Mouse (Mus musculus): ENCODE measurements around the gene Stt3a. TPM values are rescaled to one million over a fixed set of nuclear protein-coding genes. Genes with fewer than 3 reads are reported as not detected.
A peak's percentile ranks its signal among the peaks of the same experiment; 100 is the strongest.

Stt3a gene
- polyA plus RNA-seq (2021) = 239 TPM

DNA sequence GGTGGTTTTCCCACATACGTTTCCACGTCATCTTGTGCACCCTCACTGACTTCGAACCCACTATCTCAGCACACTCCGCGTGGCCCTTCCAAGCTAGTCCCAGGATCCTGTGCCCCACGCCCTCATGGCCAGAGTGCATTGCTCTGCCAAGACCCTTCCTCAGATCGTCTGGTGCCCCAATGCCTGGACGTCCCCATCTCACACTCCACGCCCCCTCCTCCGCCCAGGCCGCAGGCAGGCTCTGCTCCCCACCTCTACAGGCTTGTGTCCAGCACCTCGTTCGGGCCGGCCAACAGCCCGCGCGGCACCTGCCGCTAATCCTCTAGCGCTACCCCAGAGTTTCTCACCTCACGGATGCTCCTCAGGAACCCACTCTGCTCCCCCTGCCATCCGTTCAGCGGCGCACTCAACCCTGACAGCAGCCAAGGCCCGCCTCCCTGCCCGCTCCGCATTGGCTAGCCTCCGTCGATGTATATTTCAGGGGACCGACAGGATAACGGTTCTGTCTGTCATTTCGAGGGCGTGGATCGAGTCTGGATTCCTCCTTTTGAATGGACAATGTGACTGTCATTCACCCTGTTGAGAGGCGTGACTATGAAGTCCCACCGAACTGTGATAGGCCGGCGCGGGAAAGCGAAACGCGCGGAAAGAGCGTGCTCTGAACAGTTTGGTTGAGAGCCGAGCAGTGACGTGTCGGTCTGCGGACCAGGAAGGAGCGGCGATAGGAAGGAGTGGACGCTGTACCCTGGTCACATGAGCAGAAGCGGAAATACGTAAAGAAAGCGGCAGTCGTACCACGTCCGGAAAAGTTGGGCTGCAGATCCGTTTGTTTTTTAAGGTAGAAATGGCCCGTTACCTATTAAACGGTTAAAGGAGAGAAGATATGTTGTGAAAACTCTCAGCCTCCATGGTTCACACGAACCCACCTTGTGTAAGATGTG is at the start of gene Stt3a:
Stt3a (minus strand) TSS at position 477 of the 941 bp plus-strand sequence.
- in situ Hi-C loops (cut with MboI; ENCODE audit: low pct_unique_long_range_greater_than_20kb) = loop anchor here (25.0 kb wide), 2 partner anchors 745 to 1505 kb away; partner anchors contain the start of genes Fam118b and Rpusd4
- TF ChIP-seq CTCF (IDR thresholded peaks at IDR 0.05) = no peak
- DNase-seq (ENCODE audit: low read depth, low spot score) (peak; percentile 100), ATAC-seq (peak; percentile 99)
- no peaks in the 10 kb centered on the region for H3K27me3 ChIP-seq
- ChIA-PET POLR2A (no interaction called here), CTCF (interaction anchor here (1.5 kb wide), 1 partner anchor 13 kb away, joined by 4 read pairs; no protein-coding TSS in a partner anchor)

DNA sequence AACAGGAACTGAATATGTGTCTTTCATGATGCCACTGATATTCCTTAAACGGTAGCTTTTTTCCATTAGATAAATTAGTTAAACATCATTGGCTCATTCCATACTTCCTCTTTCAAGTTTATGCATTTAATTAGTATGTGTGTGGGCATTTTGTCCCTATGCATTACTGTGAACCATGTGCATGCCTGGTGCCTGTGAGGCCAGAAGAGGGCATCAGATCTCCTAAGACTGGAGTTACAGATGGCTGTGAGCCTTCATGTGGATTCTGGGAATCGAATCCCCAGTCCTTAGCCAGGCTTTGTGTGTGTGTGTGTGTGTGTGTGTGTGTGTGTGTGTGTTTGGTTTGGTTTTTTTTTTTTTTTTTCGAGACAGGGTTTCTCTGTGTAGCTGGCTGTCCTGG is 47.0 kb upstream of the Stt3a start:
- CTCF ChIA-PET = no interaction called here
- TF ChIP-seq CTCF (IDR thresholded peaks at IDR 0.05) = peak; percentile 25
- DNase-seq (ENCODE audit: low read depth, low spot score) (no peak), ATAC-seq (no peak)
- POLR2A ChIA-PET = interaction anchor here (0.6 kb wide), 1 partner anchor 528 kb away, joined by 5 read pairs; no protein-coding TSS in a partner anchor
- in situ Hi-C loops (cut with MboI; ENCODE audit: low pct_unique_long_range_greater_than_20kb) = no loop called here
- peaks cover 19% of the 10 kb centered on the region for H3K27me3 ChIP-seq

DNA sequence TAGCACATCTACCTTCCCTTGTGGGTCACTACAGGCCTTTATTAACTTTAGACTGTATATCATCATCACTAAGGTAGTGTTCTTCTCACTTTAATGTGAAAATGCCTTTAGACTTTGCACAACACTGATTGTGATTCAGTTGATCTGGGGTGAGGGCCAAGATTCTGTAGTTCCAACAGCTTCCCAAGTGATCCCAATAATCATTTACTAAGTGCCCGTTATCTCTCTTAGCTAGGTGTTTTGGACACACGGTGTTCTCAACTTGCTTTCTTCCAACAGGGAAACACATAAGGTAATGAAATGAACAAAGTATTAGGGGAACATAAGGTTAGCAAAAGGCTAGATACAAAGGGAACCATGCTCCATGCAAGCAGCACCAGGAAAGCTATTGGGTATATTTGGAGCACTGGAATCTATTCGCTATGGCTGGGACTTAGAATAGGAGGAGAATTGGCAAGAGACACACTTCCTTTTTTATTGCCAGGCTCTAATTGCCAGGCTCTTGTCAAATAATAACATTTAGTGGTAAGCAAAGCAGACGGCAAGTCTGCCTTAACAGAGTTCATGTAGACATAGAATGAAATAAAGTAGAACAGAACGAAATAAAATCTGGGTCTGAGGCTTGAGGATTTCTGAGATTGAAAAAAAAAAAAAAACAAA is 40.8 kb upstream of the Stt3a start:
- ATAC-seq (no peak), DNase-seq (ENCODE audit: low read depth, low spot score) (no peak)
- H3K27me3 ChIP-seq = peaks cover 17% of the 10 kb centered on the region
- ChIA-PET POLR2A (no interaction called here), CTCF (no interaction called here)
- no peak for TF ChIP-seq CTCF (IDR thresholded peaks at IDR 0.05)
- in situ Hi-C loops (cut with MboI; ENCODE audit: low pct_unique_long_range_greater_than_20kb) = no loop called here

DNA sequence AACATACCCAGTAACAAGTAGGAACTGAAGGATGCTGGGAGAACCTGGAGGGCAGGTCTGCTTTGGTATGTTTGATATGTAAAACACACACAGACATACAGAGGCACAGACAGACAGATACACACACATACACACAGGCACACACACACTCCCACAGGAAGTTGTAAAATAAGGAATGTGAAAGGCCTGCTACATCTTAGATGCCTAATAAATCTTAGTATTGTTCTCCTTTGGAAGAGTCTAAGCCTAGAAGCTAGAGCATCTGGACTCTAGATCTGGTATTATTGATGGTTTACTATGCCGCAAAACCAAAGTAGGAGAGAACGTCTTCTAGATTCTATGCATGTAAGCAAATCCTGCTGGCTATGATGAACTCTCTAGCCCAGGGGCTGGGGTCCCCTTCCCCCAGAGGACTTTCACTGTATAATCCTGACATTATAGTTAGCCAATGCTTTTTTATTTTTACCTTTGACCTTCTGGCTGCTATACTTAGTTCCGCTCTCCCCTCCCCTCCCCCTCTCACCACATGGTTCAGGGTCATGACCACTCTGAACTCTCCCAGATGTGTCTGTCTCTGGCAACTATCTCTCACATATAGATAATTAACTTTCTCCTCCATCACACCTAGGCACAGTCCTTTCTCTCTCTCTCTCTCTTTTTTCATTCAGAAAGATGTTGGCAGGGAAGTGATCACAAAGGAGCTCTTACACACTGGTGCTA is 37.9 kb upstream of the Stt3a start:
- in situ Hi-C loops (cut with MboI; ENCODE audit: low pct_unique_long_range_greater_than_20kb) = no loop called here
- peaks cover 19% of the 10 kb centered on the region for H3K27me3 ChIP-seq
- ChIA-PET CTCF (no interaction called here), POLR2A (no interaction called here)
- DNase-seq (ENCODE audit: low read depth, low spot score) (no peak), ATAC-seq (no peak)
- TF ChIP-seq CTCF (IDR thresholded peaks at IDR 0.05) = no peak

DNA sequence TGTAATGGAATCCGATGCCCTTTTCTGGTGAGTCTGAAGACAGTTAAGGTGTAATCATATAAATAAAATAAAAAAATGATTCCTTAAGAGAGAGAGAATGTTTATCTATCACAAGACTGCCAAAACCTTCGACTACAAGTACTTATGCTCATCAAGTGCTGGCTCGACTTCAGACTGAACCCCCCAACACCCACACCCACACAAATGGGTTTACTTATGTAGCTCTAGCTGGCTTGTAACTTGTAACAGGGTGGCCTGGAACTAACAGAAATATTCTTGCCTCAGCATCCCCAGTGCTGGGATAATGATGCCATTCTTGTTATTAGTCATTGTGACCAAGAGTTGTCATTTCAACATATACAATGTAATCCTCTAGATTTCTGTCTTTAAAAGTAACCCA is 36.4 kb upstream of the Stt3a start:
- DNase-seq (ENCODE audit: low read depth, low spot score) = no peak
- in situ Hi-C loops (cut with MboI; ENCODE audit: low pct_unique_long_range_greater_than_20kb) = no loop called here
- no peak for TF ChIP-seq CTCF (IDR thresholded peaks at IDR 0.05)
- CTCF ChIA-PET = no interaction called here
- ATAC-seq = no peak
- POLR2A ChIA-PET = no interaction called here
- peaks cover 14% of the 10 kb centered on the region for H3K27me3 ChIP-seq

DNA sequence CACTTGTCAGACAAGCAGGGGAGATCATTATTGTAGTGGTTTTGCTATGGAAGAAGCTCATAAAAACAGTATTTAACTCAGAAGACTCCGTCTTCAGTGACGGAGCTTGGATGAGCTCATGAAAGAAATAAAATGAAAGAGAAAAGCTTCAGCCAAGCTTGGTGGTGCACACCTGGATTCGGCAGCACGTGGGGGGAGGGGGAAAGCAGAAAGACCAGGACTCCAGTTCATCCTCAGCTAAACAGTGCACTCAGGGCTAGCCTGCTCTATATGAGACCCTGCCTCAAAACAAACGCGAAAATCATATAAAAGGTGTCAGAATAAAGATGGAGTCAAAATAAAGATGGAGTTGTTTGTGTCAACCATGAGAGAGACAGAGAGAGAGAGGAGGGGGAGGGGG is 35.9 kb upstream of the Stt3a start:
- CTCF ChIA-PET = no interaction called here
- DNase-seq (ENCODE audit: low read depth, low spot score) = no peak
- in situ Hi-C loops (cut with MboI; ENCODE audit: low pct_unique_long_range_greater_than_20kb) = no loop called here
- peaks cover 14% of the 10 kb centered on the region for H3K27me3 ChIP-seq
- POLR2A ChIA-PET = no interaction called here
- TF ChIP-seq CTCF (IDR thresholded peaks at IDR 0.05) = no peak
- no peak for ATAC-seq

DNA sequence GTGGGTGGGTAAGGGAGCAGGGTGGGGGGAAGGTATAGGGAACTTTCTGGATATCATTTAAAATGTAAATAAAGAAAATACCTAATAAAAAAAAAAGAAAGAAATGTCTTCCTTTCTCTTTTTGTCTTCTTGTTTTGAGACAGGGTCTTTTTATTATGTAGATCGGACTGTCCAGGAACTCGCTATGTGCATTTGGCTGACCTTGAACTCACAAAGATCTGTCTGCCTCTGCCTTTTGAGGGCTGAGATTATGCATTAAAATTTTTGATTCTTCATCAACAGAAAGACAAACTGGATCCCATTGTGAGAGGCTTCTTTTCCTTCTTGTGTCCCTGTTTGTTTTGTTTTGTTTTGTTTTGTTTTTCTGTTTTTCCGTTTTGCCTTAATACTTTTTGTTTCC is 35.5 kb upstream of the Stt3a start:
- in situ Hi-C loops (cut with MboI; ENCODE audit: low pct_unique_long_range_greater_than_20kb) = no loop called here
- no peak for DNase-seq (ENCODE audit: low read depth, low spot score)
- CTCF ChIA-PET = no interaction called here
- peaks cover 14% of the 10 kb centered on the region for H3K27me3 ChIP-seq
- no peak for ATAC-seq
- POLR2A ChIA-PET = no interaction called here
- TF ChIP-seq CTCF (IDR thresholded peaks at IDR 0.05) = no peak

DNA sequence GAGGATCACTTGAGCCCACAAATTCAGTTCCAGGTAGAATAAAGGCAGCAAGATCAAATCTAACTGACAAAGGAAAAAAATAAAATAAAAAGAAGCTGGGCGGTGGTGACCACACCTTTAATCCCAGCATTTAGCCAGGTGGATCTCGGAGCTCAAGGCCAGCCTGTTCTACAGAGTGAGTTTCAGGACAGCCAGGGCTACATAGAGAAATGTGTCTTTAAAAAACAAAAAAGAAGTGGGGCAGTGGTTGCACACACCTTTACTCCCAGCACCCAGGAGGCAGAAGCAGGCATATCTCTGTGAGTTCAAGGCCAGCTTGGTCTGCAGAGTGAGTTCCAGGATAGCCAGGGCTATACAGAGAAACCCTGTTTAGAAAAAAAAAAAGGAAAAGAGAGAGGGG is 34.5 kb upstream of the Stt3a start:
- in situ Hi-C loops (cut with MboI; ENCODE audit: low pct_unique_long_range_greater_than_20kb) = no loop called here
- no peak for TF ChIP-seq CTCF (IDR thresholded peaks at IDR 0.05)
- H3K27me3 ChIP-seq = peaks cover 14% of the 10 kb centered on the region
- ATAC-seq (no peak), DNase-seq (ENCODE audit: low read depth, low spot score) (no peak)
- ChIA-PET CTCF (no interaction called here), POLR2A (no interaction called here)

DNA sequence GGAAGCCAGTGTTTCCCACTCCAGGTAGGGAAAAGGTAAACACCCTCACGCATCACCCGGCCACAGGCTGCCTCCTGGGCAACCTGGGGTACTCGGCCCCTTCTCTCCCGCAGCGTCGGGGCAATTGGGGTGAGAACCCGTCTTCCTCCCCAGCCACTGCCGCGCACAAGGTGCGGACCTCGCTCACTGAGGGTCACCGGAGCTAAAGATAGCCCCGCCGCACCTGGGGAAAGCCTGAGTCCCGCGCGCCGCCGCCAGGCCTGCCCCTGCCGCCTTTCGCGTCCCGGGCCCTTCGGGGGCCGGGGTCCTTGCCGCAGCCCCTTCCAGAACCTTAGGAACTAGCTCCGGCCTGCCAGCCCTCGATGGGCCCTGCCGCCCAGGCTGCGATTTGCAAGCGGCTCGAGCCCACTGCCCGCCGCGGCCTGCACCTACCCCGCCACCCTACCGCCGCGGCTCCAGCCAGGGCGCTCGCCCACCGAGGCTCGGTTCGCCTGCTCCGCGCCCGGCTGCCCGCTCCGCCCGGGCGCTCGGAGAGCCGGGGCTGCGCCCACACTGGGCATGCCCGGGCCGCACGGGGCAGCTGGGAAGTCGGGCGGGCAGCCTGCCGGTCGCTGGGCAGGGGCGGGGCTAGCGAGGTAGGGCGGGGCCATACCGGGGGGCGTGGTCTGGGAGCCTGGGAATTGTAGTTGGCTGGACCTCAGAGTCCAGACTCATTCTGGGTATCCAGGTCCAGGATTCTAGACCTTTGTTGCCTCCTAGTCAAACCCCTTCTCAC is 29.5 kb upstream of the Stt3a start, which contains the start of gene Ei24:
Ei24 (minus strand) TSS at position 613 of the 775 bp plus-strand sequence.
- peak; percentile 22 for DNase-seq (ENCODE audit: low read depth, low spot score)
- ChIA-PET CTCF (no interaction called here), POLR2A (interaction anchor here (1.6 kb wide), 1 partner anchor 17 kb away, joined by 4 read pairs; no protein-coding TSS in a partner anchor)
- in situ Hi-C loops (cut with MboI; ENCODE audit: low pct_unique_long_range_greater_than_20kb) = no loop called here
- TF ChIP-seq CTCF (IDR thresholded peaks at IDR 0.05) = no peak
- peak; percentile 98 for ATAC-seq
- H3K27me3 ChIP-seq = peaks cover 8% of the 10 kb centered on the region

DNA sequence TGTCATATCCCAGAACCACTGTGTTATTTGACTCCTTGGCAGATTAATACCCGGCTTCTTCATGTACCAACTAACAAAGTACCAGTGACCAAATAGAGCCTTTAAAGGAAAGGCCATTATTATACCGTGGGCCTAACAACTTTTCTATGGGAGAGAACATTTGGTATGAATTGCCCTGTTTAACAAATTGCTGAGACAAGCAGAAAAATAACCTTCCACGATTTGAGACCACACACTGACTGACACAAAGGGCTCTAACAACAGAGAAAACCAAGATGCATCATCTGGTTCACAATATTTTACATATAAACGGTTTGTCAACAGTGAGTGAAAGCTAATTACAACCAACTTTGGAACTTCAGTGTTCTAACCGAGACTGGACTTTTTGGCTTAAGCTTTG is 28.7 kb upstream of the Stt3a start:
- H3K27me3 ChIP-seq = peaks cover 8% of the 10 kb centered on the region
- DNase-seq (ENCODE audit: low read depth, low spot score) (no peak), ATAC-seq (no peak)
- CTCF ChIA-PET = no interaction called here
- POLR2A ChIA-PET = interaction anchor here (1.6 kb wide), 1 partner anchor 17 kb away, joined by 4 read pairs; no protein-coding TSS in a partner anchor
- in situ Hi-C loops (cut with MboI; ENCODE audit: low pct_unique_long_range_greater_than_20kb) = no loop called here
- TF ChIP-seq CTCF (IDR thresholded peaks at IDR 0.05) = no peak

All from Patski (cell line).